In the genomic region with DNA sequence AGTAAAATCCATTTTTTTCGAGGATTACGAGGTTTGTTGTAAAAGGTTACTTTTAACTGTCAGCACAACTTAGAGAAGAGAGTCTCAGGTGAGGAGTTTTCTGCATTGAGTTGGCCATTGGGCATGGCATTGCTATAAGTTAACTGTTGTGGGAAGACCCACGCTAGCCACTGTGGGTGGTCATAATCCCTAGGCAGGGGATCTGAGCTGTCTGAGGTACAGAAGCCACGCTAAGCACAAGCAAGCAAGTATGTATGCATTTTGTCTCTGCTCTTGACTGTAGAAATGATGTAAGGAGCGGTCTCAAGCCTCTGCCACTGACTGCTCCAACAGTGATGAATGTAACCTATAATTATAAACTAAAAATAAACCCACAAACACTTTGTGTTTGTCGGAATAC, we compare ENCODE assay signal across 21 mouse cellular contexts. TPM values are rescaled to one million over a fixed set of nuclear protein-coding genes. Genes with fewer than 3 reads are reported as not detected.
DNase-seq lines count a peak whose midpoint lies in the region; ATAC-seq lines count a peak whose summit lies in the region.
"Had no signal": no experiment of that assay in that cellular context is flagged by ENCODE, and none has a peak within 500 bp of the region (broad histone marks: within the 10 kb centered on the region; RNA-seq: fewer than 3 reads in every experiment).

No protein-coding gene starts in this region.

- DNase-seq in hindbrain, embryonic 14.5 days (ENCODE audit: low spot score), result no peak
- DNase-seq in midbrain, embryonic 10.5 days (ENCODE audit: low spot score), result no peak
- DNase-seq in kidney, adult 18-20 months, result no peak
- DNase-seq: adrenal gland, postnatal 14 days; cerebellum, adult 11 months; cerebellum, postnatal 36 days; heart, postnatal 14 days; kidney, adult 11 months; kidney, postnatal 25 days; right cerebral cortex, postnatal 25 days had no signal

- H3K36me3 ChIP-seq in forebrain, embryonic 15.5 days, result no peaks in the 10 kb centered on the region
- no peaks in the 10 kb centered on the region for H3K36me3 ChIP-seq in forebrain, embryonic 12.5 days (replicated peaks)
- no peaks in the 10 kb centered on the region for H3K36me3 ChIP-seq in hindbrain, embryonic 14.5 days (replicated peaks; ENCODE audit: control insufficient read depth, insufficient read depth)
- H3K36me3 ChIP-seq in hindbrain, embryonic 12.5 days, result no peaks in the 10 kb centered on the region
- H3K36me3 ChIP-seq in midbrain, embryonic 13.5 days, result no peaks in the 10 kb centered on the region
- no peaks in the 10 kb centered on the region for H3K36me3 ChIP-seq in midbrain, embryonic 10.5 days
- H3K36me3 ChIP-seq: kidney, embryonic 15.5 days; limb, embryonic 13.5 days; stomach, embryonic 15.5 days had no signal

- no peaks in the 10 kb centered on the region for H3K27me3 ChIP-seq in forebrain, embryonic 15.5 days
- H3K27me3 ChIP-seq in forebrain, embryonic 12.5 days, result no peaks in the 10 kb centered on the region
- H3K27me3 ChIP-seq in hindbrain, embryonic 14.5 days (ENCODE audit: control insufficient read depth, insufficient read depth, low read length), result no peaks in the 10 kb centered on the region
- H3K27me3 ChIP-seq in hindbrain, embryonic 12.5 days, result no peaks in the 10 kb centered on the region
- no peaks in the 10 kb centered on the region for H3K27me3 ChIP-seq in midbrain, embryonic 13.5 days
- no peaks in the 10 kb centered on the region for H3K27me3 ChIP-seq in midbrain, embryonic 10.5 days (ENCODE audit: low read depth, poor library complexity, severe bottlenecking)
- H3K27me3 ChIP-seq: limb, embryonic 13.5 days; Patski; stomach, embryonic 15.5 days had no signal

- no peaks in the 10 kb centered on the region for H3K4me1 ChIP-seq in forebrain, embryonic 15.5 days
- no peaks in the 10 kb centered on the region for H3K4me1 ChIP-seq in forebrain, embryonic 12.5 days
- H3K4me1 ChIP-seq in hindbrain, embryonic 14.5 days (replicated peaks; ENCODE audit: control insufficient read depth, insufficient read depth, low read length), result no peaks in the 10 kb centered on the region
- no peaks in the 10 kb centered on the region for H3K4me1 ChIP-seq in hindbrain, embryonic 12.5 days
- no peaks in the 10 kb centered on the region for H3K4me1 ChIP-seq in midbrain, embryonic 13.5 days (replicated peaks)
- no peaks in the 10 kb centered on the region for H3K4me1 ChIP-seq in midbrain, embryonic 10.5 days
- H3K4me1 ChIP-seq: kidney, embryonic 15.5 days; limb, embryonic 13.5 days; stomach, embryonic 15.5 days had no signal

- WGBS in forebrain, embryonic 15.5 days, result 78% methylated on average over 6 of the region's 6 CpGs
- 80% methylated on average over 6 of the region's 6 CpGs for WGBS in forebrain, embryonic 12.5 days
- WGBS in hindbrain, embryonic 14.5 days, result 87% methylated on average over 6 of the region's 6 CpGs
- 84% methylated on average over 6 of the region's 6 CpGs for WGBS in hindbrain, embryonic 12.5 days
- WGBS in midbrain, embryonic 13.5 days, result 80% methylated on average over 6 of the region's 6 CpGs
- WGBS in midbrain, embryonic 10.5 days, result 83% methylated on average over 6 of the region's 6 CpGs

- H3K4me2 ChIP-seq in forebrain, embryonic 15.5 days (replicated peaks), result no peak overlapping the region
- no peak overlapping the region for H3K4me2 ChIP-seq in forebrain, embryonic 12.5 days
- no peak overlapping the region for H3K4me2 ChIP-seq in hindbrain, embryonic 14.5 days (replicated peaks)
- no peak overlapping the region for H3K4me2 ChIP-seq in hindbrain, embryonic 12.5 days (replicated peaks)
- no peak overlapping the region for H3K4me2 ChIP-seq in midbrain, embryonic 13.5 days (replicated peaks)
- H3K4me2 ChIP-seq: kidney, embryonic 15.5 days; limb, embryonic 13.5 days; liver, embryonic 11.5 days; stomach, embryonic 15.5 days had no signal

- ATAC-seq in forebrain, embryonic 15.5 days (replicated peaks), result peak; percentile 11; the same call in 1 of the 2 replicates
- no peak for ATAC-seq in forebrain, embryonic 12.5 days (ENCODE audit: low FRiP score)
- ATAC-seq in hindbrain, embryonic 14.5 days (ENCODE audit: low FRiP score), result 0 out of 2 replicates have a peak, but pooled peaks have one; percentile 11
- ATAC-seq in hindbrain, embryonic 12.5 days (ENCODE audit: low FRiP score), result no peak
- ATAC-seq in midbrain, embryonic 13.5 days, result peak; percentile 11; the same call in 1 of the 2 replicates

- no peak overlapping the region for H3K27ac ChIP-seq in forebrain, embryonic 15.5 days (replicated peaks)
- no peak overlapping the region for H3K27ac ChIP-seq in forebrain, embryonic 12.5 days
- H3K27ac ChIP-seq in hindbrain, embryonic 14.5 days, result no peak overlapping the region
- H3K27ac ChIP-seq in hindbrain, embryonic 12.5 days, result no peak overlapping the region
- H3K27ac ChIP-seq in midbrain, embryonic 13.5 days, result no peak overlapping the region
- no peak overlapping the region for H3K27ac ChIP-seq in midbrain, embryonic 10.5 days (replicated peaks)
- H3K27ac ChIP-seq: kidney, embryonic 15.5 days; limb, embryonic 13.5 days; stomach, embryonic 15.5 days had no signal

- H3K9ac ChIP-seq in forebrain, embryonic 15.5 days (replicated peaks), result no peak overlapping the region
- H3K9ac ChIP-seq in forebrain, embryonic 12.5 days, result no peak overlapping the region
- no peak overlapping the region for H3K9ac ChIP-seq in hindbrain, embryonic 14.5 days
- no peak overlapping the region for H3K9ac ChIP-seq in hindbrain, embryonic 12.5 days
- no peak overlapping the region for H3K9ac ChIP-seq in midbrain, embryonic 13.5 days (replicated peaks)
- H3K9ac ChIP-seq: kidney, embryonic 15.5 days; limb, embryonic 13.5 days; stomach, embryonic 15.5 days had no signal

- no peaks in the 10 kb centered on the region for H3K9me3 ChIP-seq in forebrain, embryonic 15.5 days
- H3K9me3 ChIP-seq in forebrain, embryonic 12.5 days, result no peaks in the 10 kb centered on the region
- no peaks in the 10 kb centered on the region for H3K9me3 ChIP-seq in hindbrain, embryonic 14.5 days (ENCODE audit: control insufficient read depth, low read length)
- no peaks in the 10 kb centered on the region for H3K9me3 ChIP-seq in hindbrain, embryonic 12.5 days (replicated peaks)
- H3K9me3 ChIP-seq in midbrain, embryonic 13.5 days, result no peaks in the 10 kb centered on the region
- H3K9me3 ChIP-seq in midbrain, embryonic 10.5 days (replicated peaks), result no peaks in the 10 kb centered on the region
- H3K9me3 ChIP-seq: kidney, embryonic 15.5 days; limb, embryonic 13.5 days; stomach, embryonic 15.5 days had no signal

- no peak overlapping the region for H3K4me3 ChIP-seq in forebrain, embryonic 15.5 days
- H3K4me3 ChIP-seq in forebrain, embryonic 12.5 days (replicated peaks), result no peak overlapping the region
- no peak overlapping the region for H3K4me3 ChIP-seq in hindbrain, embryonic 14.5 days (replicated peaks; ENCODE audit: low read length)
- H3K4me3 ChIP-seq in hindbrain, embryonic 12.5 days, result no peak overlapping the region
- H3K4me3 ChIP-seq in midbrain, embryonic 13.5 days (replicated peaks), result no peak overlapping the region
- H3K4me3 ChIP-seq in midbrain, embryonic 10.5 days, result no peak overlapping the region
- H3K4me3 ChIP-seq: kidney, embryonic 15.5 days; limb, embryonic 13.5 days; stomach, embryonic 15.5 days had no signal

RNA-seq across cellular contexts. Expression of a gene that starts 2.4 kb away (rescaled TPM):
- 0.38 and 0.49 TPM in 2 replicates for polyA plus RNA-seq in forebrain, embryonic 15.5 days (2015; fragmentation: Nextera tagmentation; extraction: Ambion mirVana)
- 0.45 and 1.1 TPM in 2 replicates for polyA plus RNA-seq in forebrain, embryonic 12.5 days (2016; fragmentation: Nextera tagmentation; extraction: Ambion mirVana)
- 0.79 and 0.81 TPM in 2 replicates for polyA plus RNA-seq in hindbrain, embryonic 14.5 days (2014; fragmentation: Nextera tagmentation; extraction: Ambion mirVana)
- 1.2 and 2.2 TPM in 2 replicates for polyA plus RNA-seq in hindbrain, embryonic 12.5 days (2016; fragmentation: Nextera tagmentation; extraction: Ambion mirVana)
- 0.46 and 0.59 TPM in 2 replicates for polyA plus RNA-seq in midbrain, embryonic 13.5 days (2015; fragmentation: Nextera tagmentation; extraction: Ambion mirVana)
- 0.68 and 0.77 TPM in 2 replicates for polyA plus RNA-seq in midbrain, embryonic 10.5 days (2016; fragmentation: Nextera tagmentation; extraction: Ambion mirVana)

RNA-seq across cellular contexts. Expression of a gene that starts 10.6 kb away (rescaled TPM):
- 422 and 438 TPM in 2 replicates for polyA plus RNA-seq in forebrain, embryonic 15.5 days (2015; fragmentation: Nextera tagmentation; extraction: Ambion mirVana)
- polyA plus RNA-seq in forebrain, embryonic 12.5 days (2016; fragmentation: Nextera tagmentation; extraction: Ambion mirVana), result 475 and 476 TPM in 2 replicates
- polyA plus RNA-seq in hindbrain, embryonic 14.5 days (2014; fragmentation: Nextera tagmentation; extraction: Ambion mirVana), result 357 and 463 TPM in 2 replicates
- 384 and 473 TPM in 2 replicates for polyA plus RNA-seq in hindbrain, embryonic 12.5 days (2016; fragmentation: Nextera tagmentation; extraction: Ambion mirVana)
- 409 and 410 TPM in 2 replicates for polyA plus RNA-seq in midbrain, embryonic 13.5 days (2015; fragmentation: Nextera tagmentation; extraction: Ambion mirVana)
- 382 and 459 TPM in 2 replicates for polyA plus RNA-seq in midbrain, embryonic 10.5 days (2016; fragmentation: Nextera tagmentation; extraction: Ambion mirVana)

RNA-seq across cellular contexts. Expression of a gene that starts 37.8 kb away (rescaled TPM):
- 12.6 and 14.0 TPM in 2 replicates for polyA plus RNA-seq in forebrain, embryonic 15.5 days (2015; fragmentation: Nextera tagmentation; extraction: Ambion mirVana)
- polyA plus RNA-seq in forebrain, embryonic 12.5 days (2016; fragmentation: Nextera tagmentation; extraction: Ambion mirVana), result 14.7 and 14.9 TPM in 2 replicates
- 18.2 and 18.5 TPM in 2 replicates for polyA plus RNA-seq in hindbrain, embryonic 14.5 days (2014; fragmentation: Nextera tagmentation; extraction: Ambion mirVana)
- 17.0 and 18.1 TPM in 2 replicates for polyA plus RNA-seq in hindbrain, embryonic 12.5 days (2016; fragmentation: Nextera tagmentation; extraction: Ambion mirVana)
- polyA plus RNA-seq in midbrain, embryonic 13.5 days (2015; fragmentation: Nextera tagmentation; extraction: Ambion mirVana), result 13.4 and 14.3 TPM in 2 replicates
- polyA plus RNA-seq in midbrain, embryonic 10.5 days (2016; fragmentation: Nextera tagmentation; extraction: Ambion mirVana), result 13.6 and 14.2 TPM in 2 replicates

RNA-seq across cellular contexts. Expression of a gene that starts 42.4 kb away (rescaled TPM):
- polyA plus RNA-seq in forebrain, embryonic 15.5 days (2015; fragmentation: Nextera tagmentation; extraction: Ambion mirVana), result 0.08 TPM in 1 of 2 replicates, not detected in the other
- not detected in 2 replicates for polyA plus RNA-seq in forebrain, embryonic 12.5 days (2016; fragmentation: Nextera tagmentation; extraction: Ambion mirVana)
- 0.08 and 0.09 TPM in 2 replicates for polyA plus RNA-seq in hindbrain, embryonic 14.5 days (2014; fragmentation: Nextera tagmentation; extraction: Ambion mirVana)
- polyA plus RNA-seq in hindbrain, embryonic 12.5 days (2016; fragmentation: Nextera tagmentation; extraction: Ambion mirVana), result not detected in 2 replicates
- polyA plus RNA-seq in midbrain, embryonic 13.5 days (2015; fragmentation: Nextera tagmentation; extraction: Ambion mirVana), result not detected in 2 replicates
- polyA plus RNA-seq in midbrain, embryonic 10.5 days (2016; fragmentation: Nextera tagmentation; extraction: Ambion mirVana), result not detected in 2 replicates
- polyA plus RNA-seq: inflammation-experienced regulatory T-cells, adult 6 months; liver, embryonic 16.5 days; Patski; stomach, embryonic 15.5 days had no signal

Comparison
In these comparisons a context has a peak if more than half of its experiments do, and no peak if none do; other contexts are left out.
1. ATAC-seq: peak in forebrain, embryonic 15.5 days (single experiment), hindbrain, embryonic 14.5 days (single experiment) and midbrain, embryonic 13.5 days (single experiment); none in forebrain, embryonic 12.5 days (single experiment) and hindbrain, embryonic 12.5 days (single experiment).